Mouse (Mus musculus) ovary, postnatal 36 days (tissue): ENCODE results near the gene Tmem37.

Experiments used
- DNase-seq: peaks from one replicate; pipeline ENCODE4 v3.0.0; 2022; ENCODE audit warnings: low spot score, mixed read lengths

Tmem37 gene

DNA sequence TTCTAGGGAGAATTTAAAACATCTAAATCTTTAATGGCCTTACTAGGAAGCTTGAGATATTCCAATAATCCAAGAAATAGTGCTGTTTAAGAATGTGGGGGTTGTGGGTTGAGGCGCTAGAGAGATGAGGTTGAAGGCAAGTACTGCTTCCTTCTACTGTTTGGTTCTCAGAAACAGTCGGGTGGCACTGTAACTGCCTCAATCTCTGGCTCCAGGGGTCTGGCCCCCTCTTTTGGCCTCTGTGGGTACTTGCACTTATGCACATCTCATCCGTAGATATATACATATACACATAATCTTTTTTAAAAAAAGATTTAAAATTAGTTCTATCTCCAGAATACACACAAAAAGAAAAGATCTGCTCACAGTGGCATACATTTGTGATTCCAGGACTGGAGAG lies 55.0 kb downstream of the Tmem37 start:
- no peak for DNase-seq
